Mouse (Mus musculus) stomach, embryonic 16.5 days (tissue): ENCODE data around the gene Ube2h. TPM values are rescaled to one million over a fixed set of nuclear protein-coding genes. Genes with fewer than 3 reads are reported as not detected.

Experiments
- ATAC-seq: fragments of 200-750 bp; cut with Nextera tagmentation; 2 replicates; pipeline ENCODE4 v1.8.0; 2017; ENCODE audit warnings: moderate number of reproducible peaks, moderate TSS enrichment; ENCODE audit not compliant: insufficient read depth, low FRiP score
- H3K27ac ChIP-seq: fragments of 300-500 bp; sonication (generic); 2 replicates; pipeline ENCODE4 v1.5.1; 2014; ENCODE audit warnings: low read length
- H3K27me3 ChIP-seq: fragments of 300-500 bp; sonication (generic); 2 replicates; pipeline ENCODE4 v1.6.1; 2014; ENCODE audit warnings: low read length, control low read depth, mixed read lengths; ENCODE audit not compliant: control insufficient read depth, insufficient read depth
- H3K36me3 ChIP-seq: fragments of 300-500 bp; sonication (generic); 2 replicates; pipeline ENCODE4 v1.6.1; 2014; ENCODE audit warnings: low read length; ENCODE audit not compliant: control insufficient read depth, insufficient read depth
- H3K4me1 ChIP-seq: fragments of 300-500 bp; sonication (generic); 2 replicates; pipeline ENCODE4 v1.6.1; 2014; ENCODE audit warnings: low read length, control low read depth, mixed read lengths; ENCODE audit not compliant: control insufficient read depth, insufficient read depth
- H3K4me2 ChIP-seq: fragments of 300-500 bp; sonication (generic); 2 replicates; pipeline ENCODE4 v1.6.1; 2014; ENCODE audit warnings: low read depth, low read length, mixed read lengths
- H3K4me3 ChIP-seq: fragments of 300-500 bp; sonication (generic); replicated peaks from 2 replicates; pipeline ENCODE4 v1.5.1; 2014; ENCODE audit warnings: mild to moderate bottlenecking, low read length
- H3K9ac ChIP-seq: fragments of 300-500 bp; sonication (generic); 2 replicates; pipeline ENCODE4 v1.6.1; 2014; ENCODE audit warnings: low read length
- H3K9me3 ChIP-seq: fragments of 300-500 bp; sonication (generic); replicated peaks from 2 replicates; pipeline ENCODE4 v1.6.1; 2016; ENCODE audit warnings: low read length, control low read depth; ENCODE audit not compliant: control insufficient read depth
- WGBS: fragments of 180-500 bp; shearing (Covaris S2); extraction: QIAGEN DNeasy Blood & Tissue Kit; methylation state at CpG from one replicate; pipeline ENCODE4 v1.1.7; 2014; 5-methylcytosine and 5-hydroxymethylcytosine counted together
- polyA plus RNA-seq: library from polyadenylated mRNA; unstranded; fragments of >200 nt; fragmentation: Nextera tagmentation; extraction: Ambion mirVana; gene quantifications from 2 replicates; pipeline ENCODE4 v1.2.1, GENCODE M21; 2015

Gene Ube2h
- polyA plus RNA-seq, 1 experiment from 2014 or later, result 47.6 TPM

- 90% methylated on average over 7 of the region's 7 CpGs for WGBS
- ATAC-seq, result no peak
- H3K27ac ChIP-seq, result no peak overlapping the region
- no peaks in the 10 kb centered on the region for H3K9me3 ChIP-seq
- no peaks in the 10 kb centered on the region for H3K27me3 ChIP-seq
- no peak overlapping the region for H3K4me3 ChIP-seq
- no peak overlapping the region for H3K9ac ChIP-seq
- no peaks in the 10 kb centered on the region for H3K36me3 ChIP-seq
- peaks cover 4% of the 10 kb centered on the region; the same call in 1 of the 2 replicates for H3K4me1 ChIP-seq
- no peak overlapping the region for H3K4me2 ChIP-seq
Observed at GRCm38 (mm10) chr6:30267486-30267885, 36.9 kb downstream of the Ube2h start.

- Histone ChIP-seq H3K9ac (no peak overlapping the region), H3K36me3 (no peaks in the 10 kb centered on the region), H3K27ac (no peak overlapping the region), H3K4me1 (peaks cover 4% of the 10 kb centered on the region; the same call in 1 of the 2 replicates), H3K4me3 (no peak overlapping the region), H3K27me3 (no peaks in the 10 kb centered on the region), H3K9me3 (no peaks in the 10 kb centered on the region), H3K4me2 (no peak overlapping the region)
- no peak for ATAC-seq
- 84% methylated on average over 4 of the region's 4 CpGs for WGBS
Observed at GRCm38 (mm10) chr6:30265402-30265801, 38.9 kb downstream of the Ube2h start.

GRCm38 (mm10) chr6:30263053-30263452 lies 41.3 kb downstream of the Ube2h start:
- ATAC-seq, result no peak
- H3K27ac ChIP-seq, result no peak overlapping the region
- no peaks in the 10 kb centered on the region for H3K27me3 ChIP-seq
- H3K4me2 ChIP-seq, result no peak overlapping the region
- no peak overlapping the region for H3K9ac ChIP-seq
- no peak overlapping the region for H3K4me3 ChIP-seq
- H3K4me1 ChIP-seq, result peaks cover 4% of the 10 kb centered on the region; the same call in 1 of the 2 replicates
- 42% methylated on average over 4 of the region's 4 CpGs for WGBS
- no peaks in the 10 kb centered on the region for H3K36me3 ChIP-seq
- H3K9me3 ChIP-seq, result no peaks in the 10 kb centered on the region

- Histone ChIP-seq H3K4me1 (peaks cover 4% of the 10 kb centered on the region; the same call in 1 of the 2 replicates), H3K9ac (no peak overlapping the region), H3K27ac (no peak overlapping the region), H3K4me3 (no peak overlapping the region), H3K27me3 (no peaks in the 10 kb centered on the region), H3K36me3 (no peaks in the 10 kb centered on the region), H3K9me3 (no peaks in the 10 kb centered on the region), H3K4me2 (no peak overlapping the region)
- whole genome bisulfite sequencing, result 80% methylated on average over 6 of the region's 6 CpGs
- ATAC-seq, result no peak
Observed at GRCm38 (mm10) chr6:30259271-30259670, 45.1 kb downstream of the Ube2h start.

GRCm38 (mm10) chr6:30257962-30258361 lies 46.4 kb downstream of the Ube2h start:
- 77% methylated on average over 1 of the region's 1 CpGs for WGBS
- H3K4me3 ChIP-seq, result no peak overlapping the region
- no peak overlapping the region for H3K4me2 ChIP-seq
- no peak overlapping the region for H3K27ac ChIP-seq
- no peaks in the 10 kb centered on the region for H3K9me3 ChIP-seq
- H3K9ac ChIP-seq, result no peak overlapping the region
- no peak for ATAC-seq
- peaks cover 2% of the 10 kb centered on the region; the same call in 1 of the 2 replicates for H3K4me1 ChIP-seq
- H3K27me3 ChIP-seq, result no peaks in the 10 kb centered on the region
- no peaks in the 10 kb centered on the region for H3K36me3 ChIP-seq

GRCm38 (mm10) chr6:30255846-30256245 lies 48.5 kb downstream of the Ube2h start:
- H3K9me3 ChIP-seq, result no peaks in the 10 kb centered on the region
- H3K4me2 ChIP-seq, result no peak overlapping the region
- no peak overlapping the region for H3K4me3 ChIP-seq
- no peaks in the 10 kb centered on the region for H3K4me1 ChIP-seq
- no peak for ATAC-seq
- H3K36me3 ChIP-seq, result no peaks in the 10 kb centered on the region
- H3K27me3 ChIP-seq, result no peaks in the 10 kb centered on the region
- no peak overlapping the region for H3K27ac ChIP-seq
- no peak overlapping the region for H3K9ac ChIP-seq
- 72% methylated on average over 1 of the region's 1 CpGs for WGBS

GRCm38 (mm10) chr6:30252271-30253010 lies 51.9 kb downstream of the Ube2h start:
- Histone ChIP-seq H3K4me1 (no peaks in the 10 kb centered on the region), H3K9me3 (no peaks in the 10 kb centered on the region), H3K9ac (no peak overlapping the region), H3K27me3 (no peaks in the 10 kb centered on the region), H3K27ac (no peak overlapping the region), H3K36me3 (no peaks in the 10 kb centered on the region), H3K4me3 (no peak overlapping the region), H3K4me2 (no peak overlapping the region)
- ATAC-seq, result no peak
- WGBS, result 84% methylated on average over 5 of the region's 5 CpGs

- Histone ChIP-seq H3K9ac (no peak overlapping the region), H3K4me2 (no peak overlapping the region), H3K4me3 (no peak overlapping the region), H3K4me1 (no peaks in the 10 kb centered on the region), H3K27ac (no peak overlapping the region), H3K36me3 (no peaks in the 10 kb centered on the region), H3K9me3 (no peaks in the 10 kb centered on the region), H3K27me3 (no peaks in the 10 kb centered on the region)
- no peak for ATAC-seq
- WGBS, result 81% methylated on average over 3 of the region's 3 CpGs
Observed at GRCm38 (mm10) chr6:30248708-30249107, 55.6 kb downstream of the Ube2h start.

- no peak overlapping the region for H3K27ac ChIP-seq
- no peak for ATAC-seq
- WGBS, result 88% methylated on average over 5 of the region's 5 CpGs
- no peaks in the 10 kb centered on the region for H3K36me3 ChIP-seq
- H3K4me3 ChIP-seq, result no peak overlapping the region
- no peak overlapping the region for H3K9ac ChIP-seq
- no peaks in the 10 kb centered on the region for H3K27me3 ChIP-seq
- no peaks in the 10 kb centered on the region for H3K4me1 ChIP-seq
- H3K9me3 ChIP-seq, result no peaks in the 10 kb centered on the region
- no peak overlapping the region for H3K4me2 ChIP-seq
Observed at GRCm38 (mm10) chr6:30245940-30246339, 58.4 kb downstream of the Ube2h start.
